Mouse (Mus musculus): ENCODE data around the gene Msto1. TPM values are rescaled to one million over a fixed set of nuclear protein-coding genes. Genes with fewer than 3 reads are reported as not detected.
"Not testable (repeated sequence)": the region's sequence is repeated elsewhere in the genome, so short reads cannot be mapped to it uniquely, and the experiment has no call there.

The Msto1 gene
- polyA plus RNA-seq (2011; ENCODE audit: insufficient read length, low read depth, missing spikeins) = 21.5 and 27.5 TPM in 2 replicates

DNA sequence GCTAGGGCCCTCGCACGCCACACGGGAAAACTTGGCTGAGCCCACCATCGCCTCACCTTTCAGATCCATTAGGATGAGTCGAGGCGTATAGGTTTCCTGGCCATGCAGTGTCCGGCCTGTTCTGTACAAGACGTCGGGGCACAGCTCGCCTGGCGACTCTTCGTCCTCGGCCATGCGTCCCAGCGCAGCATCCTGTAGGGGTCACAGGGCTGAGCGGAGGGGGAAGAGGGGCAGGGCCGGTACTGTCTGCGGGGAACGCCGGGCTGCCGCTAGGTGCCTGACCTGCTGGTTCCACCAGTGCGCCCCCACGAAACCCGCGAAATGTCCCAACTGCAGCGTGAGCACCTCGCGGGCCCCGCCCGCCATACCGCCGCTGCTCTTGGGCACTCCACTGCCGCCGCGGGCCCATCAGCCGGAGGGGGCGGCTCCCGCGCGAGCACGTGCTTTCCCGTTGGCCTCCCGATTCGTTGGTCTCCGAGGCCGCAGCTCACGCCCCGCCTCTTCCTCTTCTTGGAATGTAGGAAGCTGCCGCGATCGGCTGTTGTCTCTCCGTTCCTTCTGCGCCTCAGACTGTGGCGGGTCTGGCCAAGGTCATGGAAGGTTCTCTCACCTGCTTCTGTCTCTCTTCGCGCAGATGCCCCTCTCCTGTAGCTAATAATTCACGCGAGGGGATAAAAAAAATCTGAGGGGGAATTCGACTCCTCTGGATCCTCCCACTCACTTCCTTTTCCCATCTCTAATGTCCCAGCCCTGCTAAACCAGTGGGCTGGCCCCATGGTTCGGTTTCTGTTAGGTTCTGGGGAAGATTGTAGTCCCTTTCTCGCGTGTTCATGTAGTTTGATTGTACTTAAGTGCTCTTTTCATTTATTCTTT lies at the start of gene Msto1:
TSS of gene Msto1 (minus strand) at position 489 of the 873 bp plus-strand sequence.
- Histone ChIP-seq H3K4me1 (ENCODE audit: control insufficient read depth, insufficient read depth, low read length) (no peaks in the 10 kb centered on the region), H3K27ac (ENCODE audit: insufficient read depth, low read length) (peak within 1 kb of the TSS; percentile 94), H3K4me3 (ENCODE audit: insufficient read depth, low read length) (peak within 1 kb of the TSS; percentile 84)
- TF ChIP-seq POLR2A (IDR thresholded peaks at IDR 0.05; ENCODE audit: low read depth, low read length) (peak; percentile 91), CTCF (IDR thresholded peaks at IDR 0.05; ENCODE audit: borderline replicate concordance, insufficient read depth, low read length) (no peak)

- H3K4me3 ChIP-seq (ENCODE audit: insufficient read depth, low read length); H3K27ac ChIP-seq (ENCODE audit: insufficient read depth, low read length); H3K4me1 ChIP-seq (ENCODE audit: control insufficient read depth, insufficient read depth, low read length): not testable (repeated sequence)
These were observed 49.4 kb upstream of the Msto1 start for GRCm38 (mm10) chr3:88963211-88963610.

DNA sequence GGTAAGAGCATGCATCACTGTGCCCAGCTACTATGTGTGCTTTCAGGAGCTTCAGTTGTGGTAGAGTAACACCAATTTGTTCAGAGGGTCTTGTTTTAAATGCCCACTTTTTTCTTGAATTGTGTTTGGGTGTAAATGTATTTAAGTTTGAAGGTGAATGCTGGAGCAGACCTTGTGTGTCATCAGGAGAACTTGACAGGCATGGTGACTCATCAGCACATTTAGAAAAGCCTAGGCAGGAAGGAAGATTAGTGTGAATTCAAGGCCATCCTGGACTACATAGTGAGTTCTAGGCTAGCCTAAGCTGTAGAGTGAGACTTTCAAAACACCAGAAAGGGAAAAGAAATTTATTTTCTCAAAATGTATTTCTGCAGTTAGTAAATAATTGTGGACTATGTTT lies 39.9 kb upstream of the Msto1 start:
- H3K4me1 ChIP-seq (ENCODE audit: control insufficient read depth, insufficient read depth, low read length) = peaks cover 3% of the 10 kb centered on the region; the same call in 1 of the 2 replicates
- H3K4me3 ChIP-seq (ENCODE audit: insufficient read depth, low read length) = no peak overlapping the region
- no peak for TF ChIP-seq POLR2A (IDR thresholded peaks at IDR 0.05; ENCODE audit: low read depth, low read length)
- no peak for TF ChIP-seq CTCF (IDR thresholded peaks at IDR 0.05; ENCODE audit: borderline replicate concordance, insufficient read depth, low read length)
- H3K27ac ChIP-seq (ENCODE audit: insufficient read depth, low read length) = no peak overlapping the region

DNA sequence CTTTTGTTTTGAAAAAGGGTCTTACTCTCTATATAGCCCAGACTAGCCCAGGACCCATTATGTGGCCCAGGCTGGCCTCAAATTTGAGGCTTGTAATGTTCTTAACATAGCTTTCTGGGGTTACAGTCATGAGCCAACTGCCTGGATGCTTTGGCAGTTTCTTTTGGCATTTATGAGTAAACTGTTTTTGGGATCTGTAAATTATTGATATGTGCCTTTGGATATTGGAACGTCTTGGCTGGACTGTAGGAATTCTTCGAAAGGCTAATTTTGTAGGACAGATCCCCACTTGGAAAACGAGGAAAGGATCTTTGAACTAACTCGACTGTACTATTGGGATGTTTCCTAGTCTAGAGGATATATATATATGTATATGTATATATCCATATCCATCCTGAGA lies 39.4 kb upstream of the Msto1 start:
- Histone ChIP-seq H3K4me1 (ENCODE audit: control insufficient read depth, insufficient read depth, low read length) (peaks cover 3% of the 10 kb centered on the region; the same call in 1 of the 2 replicates), H3K27ac (ENCODE audit: insufficient read depth, low read length) (no peak overlapping the region), H3K4me3 (ENCODE audit: insufficient read depth, low read length) (no peak overlapping the region)
- no peak for TF ChIP-seq POLR2A (IDR thresholded peaks at IDR 0.05; ENCODE audit: low read depth, low read length)
- no peak for TF ChIP-seq CTCF (IDR thresholded peaks at IDR 0.05; ENCODE audit: borderline replicate concordance, insufficient read depth, low read length)

GRCm38 (mm10) chr3:88951327-88951800 lies 37.6 kb upstream of the Msto1 start:
- Histone ChIP-seq H3K27ac (ENCODE audit: insufficient read depth, low read length) (peak overlapping the region; percentile 96), H3K4me1 (ENCODE audit: control insufficient read depth, insufficient read depth, low read length) (peaks cover 3% of the 10 kb centered on the region; the same call in 1 of the 2 replicates), H3K4me3 (ENCODE audit: insufficient read depth, low read length) (peak overlapping the region; percentile 92)
- TF ChIP-seq CTCF (IDR thresholded peaks at IDR 0.05; ENCODE audit: borderline replicate concordance, insufficient read depth, low read length) (no peak), POLR2A (IDR thresholded peaks at IDR 0.05; ENCODE audit: low read depth, low read length) (no peak)

- H3K4me3 ChIP-seq (ENCODE audit: insufficient read depth, low read length) = peak within 1 kb of the TSS; percentile 92
- no peak for TF ChIP-seq CTCF (IDR thresholded peaks at IDR 0.05; ENCODE audit: borderline replicate concordance, insufficient read depth, low read length)
- TF ChIP-seq POLR2A (IDR thresholded peaks at IDR 0.05; ENCODE audit: low read depth, low read length) = peak; percentile 57
- H3K27ac ChIP-seq (ENCODE audit: insufficient read depth, low read length) = peak within 1 kb of the TSS; percentile 96
- H3K4me1 ChIP-seq (ENCODE audit: control insufficient read depth, insufficient read depth, low read length) = peaks cover 3% of the 10 kb centered on the region; the same call in 1 of the 2 replicates
These were observed 37.0 kb upstream of the Msto1 start, which contains the start of the genes Ash1l and Dap3 for GRCm38 (mm10) chr3:88950576-88951326. Ash1l (plus strand) TSS chr3:88950622. Dap3 (minus strand) TSS chr3:88951181.

DNA sequence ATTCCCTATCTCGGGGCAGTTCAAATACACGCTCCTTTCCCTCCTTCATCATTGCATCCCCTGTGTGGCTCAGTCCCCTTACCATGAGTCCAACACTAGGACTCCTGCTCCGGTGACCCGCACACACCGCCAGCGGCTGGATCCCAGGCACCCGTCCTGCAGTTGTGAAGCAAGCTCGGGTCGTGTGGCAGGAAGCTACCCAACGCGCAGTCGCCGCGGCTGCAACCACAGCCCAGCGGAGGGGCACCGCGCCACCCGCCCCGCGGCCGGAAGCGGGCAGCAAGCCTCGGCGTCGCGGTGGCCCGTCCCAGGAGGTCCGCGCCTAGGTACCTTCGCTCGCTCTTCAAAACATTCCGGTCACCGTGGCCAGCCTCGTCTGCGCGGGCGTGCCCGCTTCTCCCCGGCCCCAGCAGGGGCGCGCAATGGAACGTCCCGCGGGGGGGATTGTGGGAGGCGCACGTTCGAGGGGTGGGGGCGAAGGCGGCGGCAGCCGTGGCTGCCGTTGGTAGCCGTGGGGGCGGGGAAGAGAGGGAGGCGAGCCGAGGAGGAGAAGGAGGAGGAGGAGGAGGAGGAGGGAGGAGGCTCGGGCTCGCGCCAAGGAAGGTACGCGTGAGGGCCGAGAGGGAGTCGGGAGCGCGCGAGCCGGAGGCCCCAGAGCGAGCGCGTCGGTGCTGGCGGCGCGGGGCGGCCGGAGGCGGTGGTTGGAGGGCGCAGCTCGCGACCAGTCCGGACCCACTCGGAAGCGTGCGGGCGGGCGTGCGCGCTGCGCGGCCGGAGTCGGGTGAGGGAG lies 36.2 kb upstream of the Msto1 start:
- Histone ChIP-seq H3K4me3 (ENCODE audit: insufficient read depth, low read length) (peak overlapping the region; percentile 71), H3K4me1 (ENCODE audit: control insufficient read depth, insufficient read depth, low read length) (peaks cover 3% of the 10 kb centered on the region; the same call in 1 of the 2 replicates), H3K27ac (ENCODE audit: insufficient read depth, low read length) (peak overlapping the region; percentile 94)
- no peak for TF ChIP-seq CTCF (IDR thresholded peaks at IDR 0.05; ENCODE audit: borderline replicate concordance, insufficient read depth, low read length)
- TF ChIP-seq POLR2A (IDR thresholded peaks at IDR 0.05; ENCODE audit: low read depth, low read length) = peak; percentile 98

- Histone ChIP-seq H3K4me1 (ENCODE audit: control insufficient read depth, insufficient read depth, low read length) (no peaks in the 10 kb centered on the region), H3K27ac (ENCODE audit: insufficient read depth, low read length) (no peak overlapping the region), H3K4me3 (ENCODE audit: insufficient read depth, low read length) (no peak overlapping the region)
- TF ChIP-seq POLR2A (IDR thresholded peaks at IDR 0.05; ENCODE audit: low read depth, low read length) = no peak
These were observed 30.3 kb upstream of the Msto1 start for GRCm38 (mm10) chr3:88944109-88944508.

DNA sequence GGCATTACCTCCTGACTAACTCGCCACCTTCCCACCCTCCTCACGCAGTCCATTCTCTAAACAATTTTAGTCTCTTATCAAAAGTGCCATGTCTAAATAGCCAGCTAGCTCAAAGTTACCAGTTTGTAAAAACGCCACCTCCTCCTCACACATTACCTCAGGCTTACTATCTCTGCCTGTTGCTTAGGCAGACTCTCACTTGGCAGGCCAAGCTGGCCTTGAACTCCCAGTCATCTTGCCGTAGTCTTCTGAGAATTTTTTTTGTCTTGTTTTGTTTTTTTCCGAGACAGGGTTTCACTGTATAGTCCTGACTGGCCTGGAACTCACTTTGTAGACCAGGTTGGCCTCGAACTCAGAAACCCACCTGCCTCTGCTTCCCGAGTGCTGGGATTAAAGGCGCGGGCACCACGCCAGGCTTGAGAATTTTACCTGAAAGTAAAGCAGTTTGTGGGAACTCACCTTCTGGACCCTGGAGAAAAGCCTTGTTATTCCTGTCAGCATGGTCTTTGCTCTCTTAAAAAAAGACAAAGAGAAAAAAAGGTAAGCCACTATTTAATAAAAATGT lies 28.6 kb upstream of the Msto1 start:
- Histone ChIP-seq H3K27ac (ENCODE audit: insufficient read depth, low read length) (no peak overlapping the region), H3K4me1 (ENCODE audit: control insufficient read depth, insufficient read depth, low read length) (no peaks in the 10 kb centered on the region; the same call in 1 of the 2 replicates), H3K4me3 (ENCODE audit: insufficient read depth, low read length) (no peak overlapping the region)
- TF ChIP-seq POLR2A (IDR thresholded peaks at IDR 0.05; ENCODE audit: low read depth, low read length) (no peak), CTCF (IDR thresholded peaks at IDR 0.05; ENCODE audit: borderline replicate concordance, insufficient read depth, low read length) (no peak)

Measured in embryonic fibroblast, embryonic 13.5 days (primary cell).